Mouse (Mus musculus) kidney, adult 2 months (tissue): ENCODE results near the gene Dclk3. TPM values are rescaled to one million over a fixed set of nuclear protein-coding genes. Genes with fewer than 3 reads are reported as not detected.
A peak's percentile ranks its signal among the peaks of the same experiment; 100 is the strongest.

ENCODE experiments used
- DNase-seq: peaks from one replicate; pipeline ENCODE4 v3.0.0; 2021
- H3K27ac ChIP-seq: fragments of 200-500 bp; 2 replicates; pipeline ENCODE4 v1.5.1; 2012; ENCODE audit warnings: low read depth, low read length, control low read depth, inconsistent platforms; ENCODE audit not compliant: insufficient read depth
- H3K27me3 ChIP-seq: fragments of 200-500 bp; replicated peaks from 2 replicates; pipeline ENCODE4 v1.6.1; 2012; ENCODE audit warnings: mild to moderate bottlenecking, moderate library complexity, low read length, inconsistent platforms; ENCODE audit not compliant: control insufficient read depth, insufficient read depth
- H3K36me3 ChIP-seq: fragments of 200-500 bp; 2 replicates; pipeline ENCODE4 v1.6.1; 2012; ENCODE audit warnings: mild to moderate bottlenecking, moderate library complexity, low read length, inconsistent platforms; ENCODE audit not compliant: control insufficient read depth, insufficient read depth
- H3K4me1 ChIP-seq: fragments of 200-500 bp; 2 replicates; pipeline ENCODE4 v1.6.1; 2011; ENCODE audit warnings: low read length; ENCODE audit not compliant: control insufficient read depth, insufficient read depth
- H3K4me3 ChIP-seq: fragments of 200-500 bp; 2 replicates; pipeline ENCODE4 v1.5.1; 2011; ENCODE audit warnings: mild to moderate bottlenecking, low read depth, low read length, control low read depth; ENCODE audit not compliant: insufficient read depth
- CTCF ChIP-seq: fragments of 200-500 bp; conservative IDR thresholded peaks from 2 replicates; pipeline ENCODE4 v1.5.1; 2011; ENCODE audit warnings: low read depth, mild to moderate bottlenecking, control low read depth, low read length, moderate library complexity, mixed read lengths; ENCODE audit not compliant: insufficient read depth, insufficient read length
- POLR2A ChIP-seq: fragments of 200-500 bp; IDR thresholded peaks from one replicate; pipeline ENCODE4 v1.6.1; 2011; ENCODE audit warnings: low read depth, low read length, control low read depth
- WGBS: fragments of 180-500 bp; shearing (Covaris S2); methylation state at CpG from one replicate; pipeline ENCODE4 v1.1.7; 2018; 5-methylcytosine and 5-hydroxymethylcytosine counted together
- polyA plus RNA-seq: library from polyadenylated mRNA; depleted of rRNA; stranded (reverse); fragments of >200 nt; gene quantifications from 2 replicates; pipeline ENCODE4 v1.2.3, GENCODE M21; 2012

Dclk3 gene
- polyA plus RNA-seq, 1 experiment = 22.1 TPM

GRCm38 (mm10) chr9:111486645-111487477, 48.0 kb downstream of the Dclk3 start:
- Histone ChIP-seq H3K4me3 (no peak overlapping the region), H3K36me3 (no peaks in the 10 kb centered on the region; the same call in none of the 2 replicates), H3K4me1 (no peaks in the 10 kb centered on the region), H3K27ac (no peak overlapping the region), H3K27me3 (no peaks in the 10 kb centered on the region)
- WGBS = 58% methylated on average over 10 of the region's 10 CpGs
- TF ChIP-seq POLR2A (no peak), CTCF (no peak)
- no peak for DNase-seq

GRCm38 (mm10) chr9:111490583-111490982, 51.7 kb downstream of the Dclk3 start:
- WGBS = 47% methylated on average over 8 of the region's 8 CpGs
- H3K4me1 ChIP-seq = no peaks in the 10 kb centered on the region
- no peak overlapping the region for H3K27ac ChIP-seq
- H3K36me3 ChIP-seq = no peaks in the 10 kb centered on the region; the same call in 1 of the 2 replicates
- DNase-seq = no peak
- no peaks in the 10 kb centered on the region for H3K27me3 ChIP-seq
- H3K4me3 ChIP-seq = no peak overlapping the region
- TF ChIP-seq CTCF = no peak
- no peak for TF ChIP-seq POLR2A

- H3K4me1 ChIP-seq = no peaks in the 10 kb centered on the region
- no peaks in the 10 kb centered on the region for H3K36me3 ChIP-seq
- no peaks in the 10 kb centered on the region for H3K27me3 ChIP-seq
- DNase-seq = peak; percentile 54
- WGBS = 36% methylated on average over 4 of the region's 4 CpGs
- no peak overlapping the region for H3K4me3 ChIP-seq
- TF ChIP-seq POLR2A (no peak), CTCF (0 out of 2 replicates have a peak, but pooled peaks have one; percentile 24)
- no peak overlapping the region for H3K27ac ChIP-seq
Measured at GRCm38 (mm10) chr9:111491280-111491679, 52.4 kb downstream of the Dclk3 start.

- H3K4me3 ChIP-seq = no peak overlapping the region
- TF ChIP-seq POLR2A = no peak
- no peak for TF ChIP-seq CTCF
- H3K36me3 ChIP-seq = no peaks in the 10 kb centered on the region
- DNase-seq = no peak
- no peak overlapping the region for H3K27ac ChIP-seq
- no peaks in the 10 kb centered on the region for H3K27me3 ChIP-seq
- H3K4me1 ChIP-seq = no peaks in the 10 kb centered on the region
- 65% methylated on average over 5 of the region's 5 CpGs for WGBS
Measured at GRCm38 (mm10) chr9:111493490-111493889, 54.6 kb downstream of the Dclk3 start.

GRCm38 (mm10) chr9:111495561-111495960, 56.7 kb downstream of the Dclk3 start:
- Histone ChIP-seq H3K27me3 (no peaks in the 10 kb centered on the region), H3K4me1 (no peaks in the 10 kb centered on the region), H3K27ac (no peak overlapping the region), H3K36me3 (no peaks in the 10 kb centered on the region), H3K4me3 (no peak overlapping the region)
- WGBS = 1% methylated on average over 5 of the region's 5 CpGs
- TF ChIP-seq CTCF = peak; percentile 91
- TF ChIP-seq POLR2A = no peak
- DNase-seq = peak; percentile 51

- peak; percentile 76 for DNase-seq
- peak; percentile 97 for TF ChIP-seq CTCF
- no peak for TF ChIP-seq POLR2A
- Histone ChIP-seq H3K36me3 (no peaks in the 10 kb centered on the region), H3K4me3 (no peak overlapping the region), H3K27ac (no peak overlapping the region), H3K4me1 (no peaks in the 10 kb centered on the region), H3K27me3 (no peaks in the 10 kb centered on the region)
- WGBS = 26% methylated on average over 9 of the region's 9 CpGs
Measured at GRCm38 (mm10) chr9:111497074-111497811, 58.4 kb downstream of the Dclk3 start.

GRCm38 (mm10) chr9:111500211-111500610, 61.3 kb downstream of the Dclk3 start:
- TF ChIP-seq CTCF (no peak), POLR2A (no peak)
- Histone ChIP-seq H3K4me3 (no peak overlapping the region), H3K27ac (no peak overlapping the region), H3K27me3 (no peaks in the 10 kb centered on the region), H3K4me1 (no peaks in the 10 kb centered on the region), H3K36me3 (no peaks in the 10 kb centered on the region)
- DNase-seq = no peak
- 86% methylated on average over 9 of the region's 9 CpGs for WGBS
